Mouse (Mus musculus): ENCODE data around the gene Ntn4. TPM values are rescaled to one million over a fixed set of nuclear protein-coding genes. Genes with fewer than 3 reads are reported as not detected.

The Ntn4 gene
- total and polyA plus RNA-seq, 3 experiments = 0.16 to 41.5 TPM; not detected in 1

- no peak for DNase-seq (ENCODE audit: low spot score)
- Histone ChIP-seq H3K4me3 (ENCODE audit: low read depth, low read length) (no peak overlapping the region), H3K27me3 (ENCODE audit: insufficient read depth, low read length) (peaks cover 16% of the 10 kb centered on the region), H3K36me3 (replicated peaks) (no peaks in the 10 kb centered on the region), H3K4me1 (ENCODE audit: insufficient read depth, low read depth, low read length) (no peaks in the 10 kb centered on the region), H3K9me3 (replicated peaks) (no peaks in the 10 kb centered on the region)
- TF ChIP-seq POLR2AphosphoS5 (IDR thresholded peaks at IDR 0.05; ENCODE audit: insufficient replicate concordance, low read depth, low read length) = no peak
- no peak for TF ChIP-seq GATA1 (IDR thresholded peaks at IDR 0.05; ENCODE audit: borderline replicate concordance, low read length)
- no peak for TF ChIP-seq TAL1 (conservative IDR thresholded peaks at IDR 0.05; ENCODE audit: low read depth, low read length)
- TF ChIP-seq CTCF (IDR thresholded peaks at IDR 0.05; ENCODE audit: low read depth, low read length) = no peak
- no peak for TF ChIP-seq GATA2 (IDR thresholded peaks at IDR 0.05; ENCODE audit: borderline replicate concordance, low read depth, low read length)
- ATAC-seq (ENCODE audit: extremely low read depth, insufficient number of reproducible peaks, low FRiP score, poor library complexity, severe bottlenecking) = no peak
Measured at GRCm38 (mm10) chr10:93642897-93643296, 2.4 kb downstream of the Ntn4 start.

GRCm38 (mm10) chr10:93644451-93644941 is 4.0 kb downstream of the Ntn4 start:
- no peak for DNase-seq (ENCODE audit: low spot score)
- Histone ChIP-seq H3K9me3 (replicated peaks) (no peaks in the 10 kb centered on the region), H3K4me3 (ENCODE audit: low read depth, low read length) (no peak overlapping the region), H3K4me1 (ENCODE audit: insufficient read depth, low read depth, low read length) (no peaks in the 10 kb centered on the region), H3K27me3 (ENCODE audit: insufficient read depth, low read length) (peaks cover 16% of the 10 kb centered on the region), H3K36me3 (replicated peaks) (no peaks in the 10 kb centered on the region)
- TF ChIP-seq GATA2 (IDR thresholded peaks at IDR 0.05; ENCODE audit: borderline replicate concordance, low read depth, low read length) = no peak
- no peak for TF ChIP-seq POLR2AphosphoS5 (IDR thresholded peaks at IDR 0.05; ENCODE audit: insufficient replicate concordance, low read depth, low read length)
- TF ChIP-seq GATA1 (IDR thresholded peaks at IDR 0.05; ENCODE audit: borderline replicate concordance, low read length) = no peak
- no peak for TF ChIP-seq CTCF (IDR thresholded peaks at IDR 0.05; ENCODE audit: low read depth, low read length)
- no peak for TF ChIP-seq TAL1 (conservative IDR thresholded peaks at IDR 0.05; ENCODE audit: low read depth, low read length)
- ATAC-seq (ENCODE audit: extremely low read depth, insufficient number of reproducible peaks, low FRiP score, poor library complexity, severe bottlenecking) = no peak

GRCm38 (mm10) chr10:93647655-93648561 is 7.4 kb downstream of the Ntn4 start:
- DNase-seq (ENCODE audit: low spot score) (no peak), ATAC-seq (ENCODE audit: extremely low read depth, insufficient number of reproducible peaks, low FRiP score, poor library complexity, severe bottlenecking) (no peak)
- H3K27me3 ChIP-seq (ENCODE audit: insufficient read depth, low read length) = peaks cover 3% of the 10 kb centered on the region; the same call in 1 of the 2 replicates
- no peaks in the 10 kb centered on the region for H3K9me3 ChIP-seq (replicated peaks)
- no peaks in the 10 kb centered on the region for H3K4me1 ChIP-seq (ENCODE audit: insufficient read depth, low read depth, low read length)
- H3K4me3 ChIP-seq (ENCODE audit: low read depth, low read length) = no peak overlapping the region
- H3K36me3 ChIP-seq (replicated peaks) = no peaks in the 10 kb centered on the region
- no peak for TF ChIP-seq POLR2AphosphoS5 (IDR thresholded peaks at IDR 0.05; ENCODE audit: insufficient replicate concordance, low read depth, low read length)
- no peak for TF ChIP-seq GATA1 (IDR thresholded peaks at IDR 0.05; ENCODE audit: borderline replicate concordance, low read length)
- no peak for TF ChIP-seq CTCF (IDR thresholded peaks at IDR 0.05; ENCODE audit: low read depth, low read length)
- no peak for TF ChIP-seq GATA2 (IDR thresholded peaks at IDR 0.05; ENCODE audit: borderline replicate concordance, low read depth, low read length)
- no peak for TF ChIP-seq TAL1 (conservative IDR thresholded peaks at IDR 0.05; ENCODE audit: low read depth, low read length)

DNA sequence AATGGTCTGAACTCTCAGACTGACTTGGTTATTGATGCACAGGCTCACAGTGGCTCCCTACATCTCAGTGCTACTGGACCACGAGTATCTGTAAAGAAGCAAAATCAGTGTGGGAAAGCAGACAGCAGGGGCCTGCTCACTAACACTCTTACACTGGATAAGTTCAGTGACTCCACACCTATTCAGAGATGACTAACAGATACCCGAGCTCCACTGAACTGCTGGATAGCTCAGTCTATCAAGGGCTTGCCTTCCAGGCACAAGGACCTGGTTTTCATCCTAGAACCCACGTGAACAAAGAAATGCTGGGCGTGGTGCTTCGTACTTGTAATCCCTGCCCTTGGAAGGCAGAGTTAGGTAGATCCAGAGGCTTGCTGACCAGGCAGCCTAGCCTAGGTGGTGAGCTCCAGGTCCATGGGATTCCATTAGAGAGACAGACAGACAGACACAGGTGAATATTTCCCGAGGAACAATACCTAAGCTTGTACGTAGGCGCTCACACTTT is 8.2 kb downstream of the Ntn4 start:
- Histone ChIP-seq H3K27me3 (ENCODE audit: insufficient read depth, low read length) (peaks cover 6% of the 10 kb centered on the region; the same call in 1 of the 2 replicates), H3K4me3 (ENCODE audit: low read depth, low read length) (no peak overlapping the region), H3K9me3 (replicated peaks) (no peaks in the 10 kb centered on the region), H3K4me1 (ENCODE audit: insufficient read depth, low read depth, low read length) (no peaks in the 10 kb centered on the region), H3K36me3 (replicated peaks) (no peaks in the 10 kb centered on the region)
- TF ChIP-seq TAL1 (conservative IDR thresholded peaks at IDR 0.05; ENCODE audit: low read depth, low read length) = no peak
- no peak for TF ChIP-seq POLR2AphosphoS5 (IDR thresholded peaks at IDR 0.05; ENCODE audit: insufficient replicate concordance, low read depth, low read length)
- TF ChIP-seq CTCF (IDR thresholded peaks at IDR 0.05; ENCODE audit: low read depth, low read length) = no peak
- no peak for TF ChIP-seq GATA2 (IDR thresholded peaks at IDR 0.05; ENCODE audit: borderline replicate concordance, low read depth, low read length)
- TF ChIP-seq GATA1 (IDR thresholded peaks at IDR 0.05; ENCODE audit: borderline replicate concordance, low read length) = no peak
- ATAC-seq (ENCODE audit: extremely low read depth, insufficient number of reproducible peaks, low FRiP score, poor library complexity, severe bottlenecking) (no peak), DNase-seq (ENCODE audit: low spot score) (no peak)

DNA sequence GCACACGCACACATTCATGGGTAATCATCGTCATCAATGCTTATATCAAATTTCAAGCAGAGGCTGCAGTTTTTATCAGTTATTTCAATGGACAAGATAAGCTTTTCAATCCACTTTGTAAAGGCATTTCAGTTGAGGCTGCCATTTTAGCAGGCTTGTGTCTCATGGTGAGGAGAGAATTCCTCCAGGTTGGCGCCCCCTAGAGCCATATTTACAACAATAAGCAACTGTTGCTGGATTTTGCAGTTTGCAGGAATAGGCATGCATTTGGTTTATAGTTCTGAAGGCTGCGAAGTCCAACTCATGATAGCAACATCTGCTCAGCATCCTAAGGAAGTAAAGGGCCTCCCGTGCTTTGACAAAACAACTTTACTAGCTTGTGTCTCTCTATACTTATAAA is 8.6 kb downstream of the Ntn4 start:
- no peak for ATAC-seq (ENCODE audit: extremely low read depth, insufficient number of reproducible peaks, low FRiP score, poor library complexity, severe bottlenecking)
- H3K9me3 ChIP-seq (replicated peaks) = no peaks in the 10 kb centered on the region
- TF ChIP-seq GATA1 (IDR thresholded peaks at IDR 0.05; ENCODE audit: borderline replicate concordance, low read length) = no peak
- no peak for TF ChIP-seq TAL1 (conservative IDR thresholded peaks at IDR 0.05; ENCODE audit: low read depth, low read length)
- TF ChIP-seq POLR2AphosphoS5 (IDR thresholded peaks at IDR 0.05; ENCODE audit: insufficient replicate concordance, low read depth, low read length) = no peak
- TF ChIP-seq GATA2 (IDR thresholded peaks at IDR 0.05; ENCODE audit: borderline replicate concordance, low read depth, low read length) = no peak
- no peak for TF ChIP-seq CTCF (IDR thresholded peaks at IDR 0.05; ENCODE audit: low read depth, low read length)
- no peaks in the 10 kb centered on the region for H3K36me3 ChIP-seq (replicated peaks)
- no peak overlapping the region for H3K4me3 ChIP-seq (ENCODE audit: low read depth, low read length)
- H3K4me1 ChIP-seq (ENCODE audit: insufficient read depth, low read depth, low read length) = no peaks in the 10 kb centered on the region
- peaks cover 7% of the 10 kb centered on the region; the same call in 1 of the 2 replicates for H3K27me3 ChIP-seq (ENCODE audit: insufficient read depth, low read length)
- DNase-seq (ENCODE audit: low spot score) = no peak

DNA sequence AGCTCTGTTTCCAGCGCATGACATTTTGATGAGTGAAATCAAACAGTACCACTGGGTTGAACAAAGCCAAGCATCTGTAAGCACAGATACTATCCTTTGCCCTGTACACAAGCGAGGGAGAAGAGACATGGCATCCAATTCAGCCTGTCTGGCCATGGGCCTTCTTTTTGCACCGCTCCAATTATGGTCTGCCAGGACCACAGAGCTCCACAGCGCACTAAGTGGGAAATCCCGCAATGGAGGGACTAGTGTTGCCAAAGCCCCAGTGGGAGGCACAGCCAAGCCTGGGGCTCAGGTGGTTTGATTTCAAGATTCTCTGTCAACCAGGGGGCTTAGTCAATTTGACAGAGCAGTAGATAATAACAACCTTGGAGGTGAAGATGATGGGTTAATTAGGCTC is 9.1 kb downstream of the Ntn4 start:
- H3K4me3 ChIP-seq (ENCODE audit: low read depth, low read length) = no peak overlapping the region
- DNase-seq (ENCODE audit: low spot score) = no peak
- H3K36me3 ChIP-seq (replicated peaks) = no peaks in the 10 kb centered on the region
- H3K9me3 ChIP-seq (replicated peaks) = no peaks in the 10 kb centered on the region
- ATAC-seq (ENCODE audit: extremely low read depth, insufficient number of reproducible peaks, low FRiP score, poor library complexity, severe bottlenecking) = no peak
- peaks cover 9% of the 10 kb centered on the region; the same call in 1 of the 2 replicates for H3K27me3 ChIP-seq (ENCODE audit: insufficient read depth, low read length)
- no peaks in the 10 kb centered on the region for H3K4me1 ChIP-seq (ENCODE audit: insufficient read depth, low read depth, low read length)
- TF ChIP-seq GATA2 (IDR thresholded peaks at IDR 0.05; ENCODE audit: borderline replicate concordance, low read depth, low read length) (no peak), GATA1 (IDR thresholded peaks at IDR 0.05; ENCODE audit: borderline replicate concordance, low read length) (no peak), POLR2AphosphoS5 (IDR thresholded peaks at IDR 0.05; ENCODE audit: insufficient replicate concordance, low read depth, low read length) (no peak), TAL1 (conservative IDR thresholded peaks at IDR 0.05; ENCODE audit: low read depth, low read length) (no peak), CTCF (IDR thresholded peaks at IDR 0.05; ENCODE audit: low read depth, low read length) (no peak)
